Mouse (Mus musculus) left cerebral cortex, postnatal 36 days (tissue): Measurements from ENCODE around the gene Skint5. TPM values are rescaled to one million over a fixed set of nuclear protein-coding genes. Genes with fewer than 3 reads are reported as not detected.
"Not testable (repeated sequence)": the region's sequence is repeated elsewhere in the genome, so short reads cannot be mapped to it uniquely, and the experiment has no call there.

Source experiments
- DNase-seq, 2 experiments: peaks; one replicate each; pipeline ENCODE4 v3.0.0; 2021 to 2022; ENCODE audit warnings: low spot score in 2 of 2, mixed read lengths in 1 of 2
- intact Hi-C: fragments of 180-260 bp; cut with DNase I; formaldehyde crosslinking; loops from one replicate; pipeline ENCODE4 v1.15.1; 2025
- total RNA-seq, 2 experiments: library from RNA; stranded (reverse); gene quantifications; 2 replicates each; pipeline ENCODE4 v1.2.3; 2021

Skint5 gene
- not detected for total RNA-seq

DNA sequence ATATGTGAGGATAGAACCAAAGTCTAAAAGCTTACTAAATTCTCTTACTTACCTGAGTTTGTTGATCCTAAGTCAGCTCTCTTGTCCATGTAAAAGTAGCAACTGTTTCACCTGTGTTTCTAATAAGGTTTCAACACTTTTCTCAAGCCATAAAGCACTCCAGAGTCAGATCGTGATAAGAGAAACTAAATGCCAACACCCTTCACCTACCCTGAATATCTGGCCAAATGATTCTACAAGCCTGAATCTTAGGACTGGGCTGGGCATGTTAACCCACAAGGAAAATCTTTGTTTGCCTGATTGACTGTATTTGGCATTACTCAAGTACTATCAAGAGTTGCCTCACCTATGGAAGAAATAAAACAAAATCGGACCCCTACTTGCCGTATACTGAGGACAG is at the start of gene Skint5:
TSS of gene Skint5 (minus strand) at position 101 of the 400 bp plus-strand sequence.
- DNase-seq = no peak
- intact Hi-C loops = no loop called here

DNA sequence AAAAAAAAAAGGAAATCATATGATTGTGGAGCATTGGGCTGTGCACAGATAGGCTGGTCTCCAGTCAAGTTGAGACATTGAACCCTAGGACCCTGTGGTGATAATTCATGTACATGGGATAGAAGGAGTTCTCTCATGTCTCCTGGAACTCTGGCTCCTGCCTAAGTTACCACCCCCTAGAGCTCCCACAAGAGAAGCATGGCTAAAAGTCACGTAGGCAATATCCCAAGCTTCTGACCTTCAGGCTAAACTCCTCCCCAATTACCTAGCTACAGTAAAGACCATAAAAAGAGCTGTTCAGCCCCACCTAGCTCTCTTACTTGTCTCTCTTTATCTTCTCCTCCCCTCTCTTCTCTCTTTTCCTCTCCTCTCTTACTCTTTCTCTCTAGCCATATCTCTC is 42.0 kb downstream of the Skint5 start:
- intact Hi-C loops = no loop called here
- no peak for DNase-seq

DNA sequence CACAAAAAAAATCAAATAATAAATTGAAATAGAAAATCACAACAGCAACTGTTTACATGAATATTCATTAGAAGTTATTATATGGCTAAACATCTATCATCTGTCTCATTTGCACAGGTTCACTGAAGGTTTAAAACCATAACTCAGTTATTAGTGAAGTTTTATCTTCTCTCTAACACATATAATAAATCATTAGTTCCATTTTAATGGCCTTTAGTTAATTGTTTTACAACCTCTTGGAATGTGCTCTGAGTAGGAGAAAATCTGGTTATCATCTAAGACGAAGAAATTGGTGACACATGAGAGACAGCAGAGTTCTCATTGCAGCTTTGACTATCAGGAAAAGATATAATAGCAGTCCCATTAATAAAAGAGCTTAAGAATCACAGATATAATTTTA is 235.1 kb downstream of the Skint5 start:
- intact Hi-C loops = no loop called here
- DNase-seq = no peak

DNA sequence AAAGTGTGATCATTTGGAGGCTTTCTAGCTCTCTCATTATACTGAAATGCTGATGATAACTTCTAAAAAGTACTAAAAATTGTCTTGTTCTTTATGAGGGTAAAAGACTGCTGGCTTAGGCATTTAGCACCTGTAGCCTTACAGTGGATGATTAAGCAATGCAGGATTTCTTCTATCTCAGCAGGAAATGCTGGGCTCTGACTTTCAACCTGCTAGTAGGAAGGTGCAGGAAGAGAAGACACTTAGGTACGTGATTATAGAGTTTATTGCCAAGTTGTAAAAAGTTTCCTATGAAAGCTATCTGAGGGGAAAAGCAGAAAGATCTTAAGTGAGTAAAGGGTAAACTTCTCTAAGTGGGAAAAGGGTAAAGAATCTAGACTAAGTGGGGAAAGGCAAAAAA is 235.6 kb downstream of the Skint5 start:
- no peak for DNase-seq
- intact Hi-C loops = no loop called here

DNA sequence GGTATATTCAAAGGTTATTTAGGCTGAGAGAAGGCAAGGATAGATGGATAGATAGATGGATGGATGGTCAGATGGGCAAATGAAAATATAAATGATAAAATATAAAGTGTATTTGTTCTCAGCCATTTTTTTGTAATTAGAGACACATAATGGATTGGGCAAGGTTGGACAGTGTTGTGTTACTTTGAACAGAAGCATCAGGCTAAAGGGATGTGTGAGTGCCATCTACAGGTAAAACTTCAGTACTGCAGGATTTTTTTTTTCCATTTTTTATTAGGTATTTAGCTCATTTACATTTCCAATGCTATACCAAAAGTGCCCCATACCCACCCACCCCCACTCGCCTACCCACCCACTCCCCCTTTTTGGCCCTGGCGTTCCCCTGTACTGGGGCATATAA is 551.1 kb downstream of the Skint5 start:
- DNase-seq, intact Hi-C loops: not testable (repeated sequence)

Other genes with a start within 250 kb of the Skint5 start
- not detected for gene Skint11, start 163.9 kb upstream of the Skint5 start, total RNA-seq